Mouse (Mus musculus) gonadal fat pad, adult 2 months (tissue): ENCODE measurements around the gene Golga2. TPM values are rescaled to one million over a fixed set of nuclear protein-coding genes. Genes with fewer than 3 reads are reported as not detected.
"Not testable (repeated sequence)": the region's sequence is repeated elsewhere in the genome, so short reads cannot be mapped to it uniquely, and the experiment has no call there.

Experiments used
- DNase-seq: peaks from one replicate; pipeline ENCODE4 v3.0.0-alpha.2; 2012; ENCODE audit warnings: low read depth
- polyA plus RNA-seq: library from polyadenylated mRNA; depleted of rRNA; stranded (reverse); fragments of >200 nt; gene quantifications from 2 replicates; pipeline ENCODE4 v1.2.3, GENCODE M21; 2012

Gene Golga2
- polyA plus RNA-seq, 1 experiment = 46.2 TPM

DNA sequence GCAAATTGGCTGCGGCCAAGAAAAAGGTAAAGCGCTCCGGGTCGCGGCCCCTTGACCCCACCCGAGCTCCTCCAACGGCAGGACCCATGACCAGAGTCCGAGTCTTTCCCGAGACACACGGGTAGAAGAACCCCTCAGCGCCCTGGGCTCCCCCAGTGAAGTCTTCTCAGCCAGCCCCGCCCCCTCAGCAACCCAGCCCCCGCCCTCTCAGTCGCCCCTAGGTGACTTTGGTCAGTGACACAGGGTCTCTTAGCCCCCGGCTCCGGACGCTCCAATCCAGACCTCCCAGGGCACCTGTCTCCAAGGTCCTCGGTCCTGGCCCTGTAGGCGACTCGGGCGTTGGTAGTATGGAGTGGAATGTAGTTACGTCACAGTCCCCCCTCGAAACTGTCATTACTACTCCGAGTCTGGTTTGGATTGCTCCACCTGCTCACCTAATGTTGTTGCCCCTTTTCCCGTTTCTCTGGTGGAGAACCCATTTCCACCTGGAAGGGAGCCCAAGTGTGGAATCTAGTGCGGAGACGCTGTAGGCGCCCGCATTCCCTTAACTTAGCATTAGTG is 1.3 kb downstream of the Golga2 start:
- DNase-seq = no peak

DNA sequence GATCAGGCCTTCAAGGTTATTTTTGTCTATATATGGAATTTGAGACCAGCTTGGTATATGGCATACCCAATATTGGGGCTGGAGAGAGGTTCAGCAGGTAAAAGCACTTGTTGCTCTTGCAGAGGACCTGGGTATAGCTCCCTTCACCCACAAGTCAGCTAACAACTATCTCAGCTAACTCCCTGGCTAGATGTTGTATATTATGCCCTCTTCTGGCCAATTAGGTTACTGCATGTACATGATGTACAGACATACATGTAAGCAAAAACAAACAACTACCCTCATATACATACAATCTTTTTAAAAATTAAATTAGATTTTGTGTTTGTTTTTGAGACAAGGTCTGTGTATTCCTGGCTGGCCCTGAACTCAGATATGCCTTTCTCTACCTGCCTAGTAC is 2.4 kb downstream of the Golga2 start:
- DNase-seq = no peak

DNA sequence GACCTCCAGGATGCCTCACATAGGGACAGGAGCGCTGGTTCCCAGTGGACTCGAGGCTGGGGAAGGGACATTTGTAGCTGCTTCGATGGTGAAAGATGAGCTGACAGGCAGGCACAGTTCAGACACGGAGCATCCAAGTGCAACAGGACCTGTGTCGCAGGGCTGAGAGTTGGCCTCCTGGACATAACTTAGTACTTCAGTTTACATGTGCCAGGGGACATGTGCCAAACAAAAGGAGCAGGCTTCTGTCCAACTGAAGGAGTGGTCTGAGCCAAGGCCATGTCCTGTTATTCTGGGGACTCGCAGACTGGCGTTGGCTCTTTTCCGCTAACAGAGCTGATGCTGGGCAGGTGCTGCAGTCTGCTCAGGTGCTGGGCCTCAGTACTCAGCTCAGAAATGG is 7.2 kb downstream of the Golga2 start:
- DNase-seq = no peak

DNA sequence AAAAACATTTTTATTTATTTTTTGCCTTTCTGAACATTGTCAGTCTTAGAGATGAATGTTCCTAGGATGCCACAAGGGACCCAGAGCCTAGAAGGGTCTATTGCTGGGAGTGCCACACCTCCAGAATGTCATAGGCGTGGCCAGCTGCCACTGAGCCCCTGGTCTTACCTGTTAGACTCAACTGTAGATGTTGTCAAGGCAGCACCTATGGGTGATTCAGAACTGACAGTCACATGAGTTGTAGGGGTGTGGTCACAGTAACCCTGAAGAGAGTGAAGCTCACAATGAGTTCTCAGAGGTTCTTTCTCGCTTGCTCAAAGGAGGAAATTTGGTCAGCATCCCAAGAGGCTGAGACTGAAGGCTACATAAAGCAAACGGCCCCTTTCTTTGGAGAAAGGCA is 8.1 kb downstream of the Golga2 start:
- no peak for DNase-seq

DNA sequence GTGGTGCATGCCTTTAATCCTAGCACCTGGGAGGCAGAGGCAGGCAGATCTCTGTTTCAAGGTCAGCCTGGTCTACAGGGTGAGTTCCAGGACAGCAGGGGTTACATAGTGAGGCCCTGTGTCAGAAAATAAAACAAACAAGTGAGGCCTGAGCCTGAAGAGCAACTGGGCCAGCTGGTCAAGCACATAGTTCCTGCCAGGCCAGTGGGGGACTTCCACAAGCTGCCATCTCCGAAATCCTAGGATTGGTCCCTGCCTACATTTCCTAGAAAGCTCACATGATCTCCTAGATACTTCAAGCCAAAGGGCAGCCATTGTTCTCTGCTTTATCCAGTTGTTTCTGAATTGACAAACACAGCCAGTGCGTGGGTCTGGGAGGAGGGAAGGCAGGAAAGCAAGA is 8.7 kb downstream of the Golga2 start:
- not testable (repeated sequence) for DNase-seq

DNA sequence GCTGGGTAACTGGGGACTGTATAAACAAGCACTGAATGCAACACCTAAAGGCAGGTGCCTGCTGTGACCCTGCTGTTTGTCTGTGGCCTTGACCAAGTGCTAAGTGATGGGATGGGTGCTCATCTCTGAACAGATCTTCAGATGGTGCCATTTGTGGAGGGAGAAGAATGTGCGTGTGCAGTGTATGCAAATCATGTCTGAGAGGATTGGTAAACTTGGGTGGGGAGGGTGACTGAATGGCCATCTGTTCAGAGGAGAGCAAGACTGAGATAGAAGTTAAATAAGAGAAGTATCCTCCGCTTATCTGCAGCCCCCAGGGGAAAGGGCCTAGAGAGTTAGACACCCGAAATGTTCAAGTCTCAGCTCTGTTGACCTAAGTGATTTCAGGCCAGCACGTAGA is 12.3 kb downstream of the Golga2 start:
- no peak for DNase-seq

DNA sequence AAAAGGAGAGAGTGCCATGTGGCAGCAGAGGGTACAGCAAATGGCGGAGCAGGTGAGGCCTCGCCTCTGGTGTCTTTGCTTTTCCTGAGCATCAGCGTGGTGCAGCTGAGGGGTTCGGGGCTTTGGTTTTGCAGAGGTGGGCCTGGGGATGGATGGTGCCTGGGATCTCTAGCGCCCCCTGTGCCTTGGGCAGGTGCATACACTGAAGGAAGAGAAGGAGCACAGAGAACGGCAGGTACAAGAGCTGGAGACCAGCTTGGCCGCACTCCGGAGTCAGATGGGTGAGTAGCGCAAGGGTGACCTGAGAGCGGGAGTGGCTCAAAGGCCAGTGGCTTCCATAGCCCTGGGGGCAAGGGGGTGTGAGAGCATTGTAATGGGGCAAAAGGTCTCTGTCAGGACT is 15.8 kb downstream of the Golga2 start:
- no peak for DNase-seq

DNA sequence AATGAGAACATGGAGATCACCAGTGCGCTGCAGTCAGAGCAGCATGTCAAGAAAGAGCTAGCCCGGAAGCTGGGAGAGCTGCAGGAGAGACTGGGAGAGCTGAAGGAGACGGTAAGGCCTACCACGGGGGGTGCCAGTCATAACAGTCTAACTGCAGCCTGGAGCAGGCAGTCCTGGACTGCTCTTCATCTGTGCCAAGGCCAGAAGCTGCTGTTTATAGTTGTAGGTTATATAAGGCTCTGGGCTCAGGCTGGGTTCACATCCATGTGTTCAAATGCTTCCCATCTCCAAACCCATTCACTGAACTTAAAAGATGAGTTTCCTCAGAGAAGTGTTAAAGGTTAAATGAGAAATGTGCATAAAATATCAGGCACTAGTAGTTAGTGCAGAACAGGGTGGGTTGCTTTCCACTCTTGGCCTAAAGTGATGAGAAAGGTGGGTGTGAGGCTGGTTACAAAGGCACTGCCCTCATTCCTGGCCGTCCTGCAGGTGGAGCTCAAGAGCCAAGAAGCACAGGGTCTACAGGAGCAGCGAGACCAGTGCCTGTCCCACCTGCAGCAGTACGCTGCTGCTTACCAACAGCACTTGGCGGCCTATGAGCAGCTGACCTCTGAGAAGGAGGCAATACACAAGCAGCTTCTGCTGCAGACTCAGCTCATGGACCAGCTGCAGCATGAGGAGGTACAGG is 17.1 kb downstream of the Golga2 start:
- no peak for DNase-seq

DNA sequence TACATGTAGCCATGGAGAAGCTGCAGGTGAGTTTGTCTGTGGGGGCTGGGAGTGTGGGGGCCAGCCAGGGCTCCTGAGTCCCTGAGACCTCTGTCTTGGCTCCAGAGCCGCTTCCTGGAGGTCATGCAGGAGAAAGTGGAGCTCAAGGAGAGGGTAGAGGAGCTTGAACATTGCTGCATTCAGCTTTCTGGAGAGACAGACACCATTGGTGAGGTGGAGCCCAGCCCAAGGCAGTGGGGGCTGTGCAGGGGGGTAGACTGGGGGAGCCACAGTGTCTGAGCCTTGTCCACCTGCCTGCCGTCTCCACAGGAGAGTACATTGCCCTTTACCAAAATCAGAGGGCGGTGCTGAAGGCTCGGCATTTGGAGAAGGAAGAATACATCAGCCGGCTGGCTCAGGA is 18.5 kb downstream of the Golga2 start:
- DNase-seq = no peak

DNA sequence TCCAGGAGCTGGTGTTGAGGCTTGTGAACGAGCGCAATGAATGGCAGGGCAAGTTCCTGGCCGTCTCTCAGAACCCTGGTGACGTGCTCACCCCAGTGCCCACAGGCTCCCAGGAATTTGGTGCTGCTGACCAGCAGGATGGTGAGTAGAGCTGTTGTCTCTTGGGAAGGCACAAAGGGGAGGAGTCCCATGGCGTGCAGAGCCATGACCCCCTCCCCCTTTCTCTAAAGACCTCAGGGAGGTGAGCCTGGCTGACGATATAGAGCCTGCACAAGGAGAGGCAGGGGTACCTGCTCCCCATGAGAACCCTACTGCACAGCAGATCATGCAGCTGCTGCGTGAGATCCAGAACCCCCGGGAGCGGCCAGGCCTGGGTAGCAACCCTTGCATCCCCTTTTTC is 19.0 kb downstream of the Golga2 start:
- DNase-seq = no peak

DNA sequence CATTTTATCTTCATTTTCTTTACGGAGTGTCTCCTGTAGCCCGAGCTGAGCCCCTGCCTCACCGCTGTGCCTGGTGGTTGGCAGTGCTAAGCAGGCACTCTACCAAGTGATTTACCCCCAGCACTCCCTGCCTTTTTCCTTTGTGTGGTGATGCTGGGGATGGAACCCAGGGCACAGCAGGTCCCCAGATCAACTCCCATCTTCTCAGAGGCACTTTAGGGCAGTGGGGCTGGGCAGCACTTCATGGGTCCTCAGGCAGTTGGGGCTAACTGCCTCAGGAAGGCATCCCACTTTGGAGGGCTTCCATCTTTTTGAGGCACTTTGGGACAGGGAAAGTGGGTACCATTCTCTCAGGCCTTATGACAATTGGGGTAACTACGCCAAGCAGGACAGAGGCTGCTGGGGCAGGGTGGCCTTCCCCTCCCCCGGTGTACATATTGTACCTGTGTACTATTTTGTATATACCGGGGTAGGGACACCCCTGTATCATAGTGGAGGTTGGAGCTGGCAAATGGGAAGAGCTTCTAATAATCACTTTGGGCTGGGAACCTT is 20.1 kb downstream of the Golga2 start:
- no peak for DNase-seq

DNA sequence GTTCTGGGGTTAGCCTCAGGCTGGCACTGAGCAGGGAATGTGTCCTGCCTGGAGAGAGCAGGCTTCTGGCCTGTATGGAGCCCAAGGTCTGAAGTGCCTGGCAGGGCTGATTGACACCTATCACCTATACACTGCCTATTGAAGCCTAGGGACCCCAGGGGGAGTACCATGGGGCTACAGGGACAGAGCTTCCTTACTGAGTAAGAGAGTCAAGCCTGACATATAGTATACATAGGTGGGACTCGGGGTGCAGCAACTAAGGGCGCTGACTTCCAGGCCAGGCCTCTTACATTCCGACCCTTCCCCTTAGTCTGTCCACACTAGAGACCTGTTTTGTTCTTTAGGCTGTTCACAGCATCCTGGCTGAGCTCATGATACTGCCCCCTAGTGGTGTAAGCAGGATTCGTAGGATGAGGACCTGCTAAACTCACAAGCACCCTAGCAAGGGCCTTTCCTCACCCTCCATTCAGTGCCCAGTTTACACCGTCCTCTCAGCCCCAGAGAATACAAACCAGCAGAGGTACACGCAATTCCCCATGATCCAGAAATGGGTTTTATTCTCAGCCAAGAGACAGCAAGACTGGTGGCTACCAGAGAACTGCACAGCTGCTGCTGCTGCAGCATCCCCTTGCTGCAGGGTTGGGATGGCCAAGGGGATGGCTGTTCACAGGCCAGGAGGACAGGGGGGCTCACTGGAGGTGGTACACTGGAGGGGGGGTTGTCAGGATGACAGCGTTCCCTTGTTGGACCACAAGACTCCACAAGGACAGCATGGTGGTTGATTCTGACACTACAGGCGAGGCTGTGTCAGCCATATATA is 21.0 kb downstream of the Golga2 start:
- no peak for DNase-seq

DNA sequence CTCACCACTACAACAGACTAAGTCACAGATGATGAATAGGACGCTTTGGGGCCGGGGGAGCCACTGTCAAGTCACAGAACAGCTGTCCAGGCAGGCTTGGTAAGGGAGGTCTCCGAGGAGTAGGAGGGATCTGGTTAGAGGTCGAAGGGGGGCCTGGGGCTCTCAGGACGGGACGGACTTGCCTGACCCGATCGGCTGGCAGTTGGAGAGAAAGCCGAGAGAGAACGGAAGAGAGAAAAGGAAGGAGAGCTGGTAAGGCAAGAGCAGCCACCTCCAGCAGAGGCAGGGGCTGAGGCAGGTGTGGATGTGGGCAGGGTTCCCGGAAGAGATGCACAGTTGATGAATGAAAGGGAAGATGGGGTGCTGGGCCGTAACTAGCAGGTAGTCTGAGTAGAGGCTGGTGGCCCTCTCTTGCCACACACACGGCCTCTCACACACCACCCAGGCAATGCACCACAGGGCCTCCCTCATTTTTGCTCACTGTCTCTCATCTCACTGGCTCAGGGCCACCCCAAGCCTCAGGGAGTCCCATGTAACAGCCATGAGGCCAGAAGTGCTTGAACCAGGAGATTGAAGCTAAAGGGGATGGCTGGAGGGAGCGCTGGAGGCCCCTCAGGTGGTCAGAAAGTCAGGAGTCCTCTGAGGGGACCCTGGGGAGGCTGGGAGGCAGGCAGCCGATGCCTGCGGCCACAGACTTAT is 21.8 kb downstream of the Golga2 start:
- DNase-seq = no peak

DNA sequence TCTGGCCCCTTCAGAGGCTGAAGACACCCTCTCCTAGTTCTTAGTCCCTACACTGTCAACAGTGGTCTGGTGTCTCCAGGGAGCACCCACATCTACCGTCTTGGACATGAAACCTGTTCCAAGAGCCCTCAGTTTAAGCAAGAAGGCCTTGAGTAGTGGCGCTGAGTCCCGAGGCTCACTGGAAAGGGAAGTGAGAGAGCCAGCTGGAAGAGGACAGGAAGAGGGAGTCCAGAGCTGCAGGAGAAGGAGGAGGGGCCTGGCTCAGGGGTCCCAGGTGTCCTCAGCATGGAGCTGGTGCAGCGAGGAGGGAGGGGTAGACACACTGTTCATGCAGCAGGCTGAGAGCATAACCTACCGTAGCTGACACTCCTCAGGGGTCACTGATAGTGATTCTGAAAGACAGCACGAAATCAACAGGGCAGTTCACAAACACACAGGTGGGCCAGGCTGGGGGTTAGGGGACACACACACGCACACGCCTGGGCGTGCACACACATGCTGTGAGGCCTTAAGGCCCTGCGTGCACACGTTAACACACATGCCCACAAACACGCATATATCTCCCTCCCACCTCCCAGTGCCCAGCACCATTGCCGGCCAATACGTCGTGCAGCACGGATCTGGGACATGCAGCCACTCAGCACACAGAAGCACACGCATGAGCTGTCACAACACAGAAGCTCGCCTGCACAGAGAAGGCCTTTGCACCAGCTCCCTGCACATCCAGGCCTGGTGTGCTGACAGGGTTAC is 23.1 kb downstream of the Golga2 start:
- no peak for DNase-seq

DNA sequence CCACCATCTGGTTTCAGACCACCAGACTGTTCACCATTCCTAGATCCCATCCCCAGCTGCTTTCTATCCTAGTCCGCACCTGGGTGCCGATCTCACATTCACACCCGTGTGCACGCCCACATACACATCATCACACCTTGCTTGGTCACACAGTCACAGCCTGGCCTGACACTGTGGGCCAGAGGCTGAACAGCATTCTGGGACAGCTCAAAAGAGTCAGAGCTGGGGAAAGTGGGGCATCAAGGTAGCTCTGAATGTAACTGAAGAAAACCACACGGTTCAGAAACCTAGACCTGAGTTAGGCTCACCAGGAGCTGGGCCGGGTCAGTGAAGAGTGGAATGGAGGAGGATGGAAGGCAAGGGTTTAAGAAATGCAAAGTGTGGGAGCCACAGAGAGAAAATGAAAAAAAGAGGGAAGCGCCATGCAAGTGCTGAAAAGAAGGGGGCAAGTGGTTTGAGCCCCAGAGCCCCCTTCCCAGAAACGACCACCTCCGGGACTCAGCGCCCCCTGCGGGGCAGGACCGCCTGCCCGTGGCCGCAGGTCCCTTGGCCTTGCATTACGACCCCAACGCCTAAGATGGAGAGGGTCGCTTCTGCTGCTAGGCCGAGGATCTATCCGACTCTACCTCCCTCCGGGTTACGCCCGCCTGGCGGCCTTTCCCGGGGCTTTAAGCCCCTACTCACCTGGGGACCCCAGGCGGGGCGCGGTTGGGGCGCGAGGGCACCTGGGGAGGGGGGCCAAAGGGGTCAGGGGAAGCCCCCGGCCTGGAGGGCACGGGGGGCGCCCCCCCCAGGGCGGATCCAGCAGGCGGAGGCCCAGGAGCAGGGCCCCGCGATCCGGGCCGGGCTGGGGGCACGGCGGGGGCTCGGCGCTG is 24.5 kb downstream of the Golga2 start:
- no peak for DNase-seq

DNA sequence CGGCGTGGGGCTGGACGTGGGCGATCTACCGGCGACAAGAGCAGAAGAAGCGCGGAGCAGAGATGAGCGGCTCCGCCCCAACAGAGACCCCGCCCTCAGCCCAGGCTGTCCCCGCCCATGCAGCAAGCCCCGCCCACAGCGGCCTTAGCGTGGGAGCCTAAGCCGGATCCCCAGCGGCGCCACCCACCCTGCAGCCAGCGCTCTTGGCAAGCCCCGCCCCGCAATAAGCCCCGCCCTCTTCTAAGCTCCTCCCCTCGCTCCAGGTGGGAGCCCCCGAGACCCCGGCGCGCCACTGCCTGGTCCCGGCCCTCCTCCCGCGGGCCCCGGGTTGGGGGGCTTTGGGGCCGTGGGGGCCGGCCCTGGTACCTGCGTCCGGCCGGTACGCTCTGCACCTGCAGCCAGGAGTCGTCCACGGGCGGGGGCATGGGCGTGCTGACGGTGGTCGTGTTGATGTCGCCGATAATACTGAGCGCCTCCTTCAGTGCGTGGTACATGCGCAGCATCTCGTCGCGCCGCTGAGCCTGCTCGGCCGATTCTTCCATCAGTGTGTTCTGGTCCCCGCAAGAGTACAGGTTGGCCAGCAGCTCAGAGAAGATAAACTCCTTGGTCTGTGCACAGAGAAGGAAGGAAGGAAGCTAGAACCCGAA is 25.3 kb downstream of the Golga2 start:
- no peak for DNase-seq

DNA sequence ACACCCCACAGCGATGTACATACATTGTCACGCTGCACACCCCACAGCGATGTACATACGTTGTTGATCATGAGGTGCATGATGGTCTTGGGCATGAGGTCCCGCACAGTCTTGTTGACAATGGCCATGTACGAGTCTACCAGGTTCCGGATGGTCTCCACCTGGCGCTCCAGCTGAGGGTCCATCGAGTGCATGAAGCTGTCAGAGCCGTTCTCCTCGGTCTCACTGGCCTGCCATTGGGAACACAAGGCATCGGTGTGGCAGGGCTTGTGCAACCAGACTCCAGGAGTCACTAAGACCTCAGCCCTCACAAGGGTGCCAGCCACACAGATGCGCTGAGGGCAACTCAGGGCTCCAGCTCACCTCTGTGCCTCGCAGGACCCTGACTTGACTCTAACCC is 27.6 kb downstream of the Golga2 start:
- no peak for DNase-seq

DNA sequence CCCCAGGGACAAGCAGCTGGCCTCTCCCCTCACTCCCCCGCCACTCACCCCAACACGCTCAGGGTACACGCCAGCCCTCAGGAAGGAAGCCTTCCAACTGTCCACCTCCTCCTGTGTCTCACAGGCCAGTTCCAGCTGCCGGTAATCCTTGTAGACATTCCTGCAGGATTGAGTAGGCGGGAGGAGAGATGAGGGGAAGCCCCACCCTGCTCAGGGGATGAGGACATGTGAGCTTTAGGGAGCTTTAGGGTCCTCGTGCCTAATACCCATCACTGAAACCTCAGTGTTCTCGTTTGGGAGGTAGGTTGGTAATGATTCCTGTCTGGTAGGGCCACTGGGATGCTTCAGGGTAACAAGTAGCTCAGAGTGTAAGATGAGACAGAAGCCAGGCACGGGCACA is 28.6 kb downstream of the Golga2 start:
- DNase-seq = no peak

DNA sequence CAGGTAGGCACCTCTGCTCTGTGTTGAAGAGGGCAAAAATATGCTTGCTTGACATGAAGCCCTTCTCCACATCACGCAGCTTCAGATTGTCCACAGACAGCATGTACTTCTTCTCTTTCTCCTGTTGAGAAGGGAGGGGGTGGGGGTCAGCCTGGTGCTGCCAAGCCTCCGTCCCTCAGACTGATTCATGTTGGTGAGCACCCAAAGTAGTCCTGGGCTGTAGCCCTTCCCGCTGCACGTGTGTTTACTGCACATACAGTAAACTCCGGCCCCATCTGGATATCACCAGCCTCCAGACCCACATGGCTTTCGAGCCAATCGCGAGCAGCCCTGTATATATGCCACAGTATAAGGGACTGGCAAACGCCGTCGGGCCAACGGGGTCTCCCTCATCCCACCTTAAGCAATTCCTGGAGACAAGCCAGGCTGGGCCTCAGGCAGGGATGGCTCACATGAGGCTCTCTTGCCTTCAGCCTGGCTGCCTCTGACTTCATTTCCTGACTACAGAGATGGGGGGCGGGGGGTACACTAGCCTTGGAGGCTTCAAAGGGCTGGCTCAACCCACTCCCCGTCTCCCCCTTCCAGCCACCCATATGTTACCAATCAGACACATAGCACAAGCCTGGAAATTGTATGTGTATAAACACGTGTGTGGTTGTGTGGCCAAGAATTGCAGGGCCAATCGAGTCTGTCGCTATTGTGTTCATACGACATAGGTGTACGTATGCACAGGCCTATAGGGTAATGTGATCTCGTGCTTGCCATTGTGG is 29.9 kb downstream of the Golga2 start:
- DNase-seq = no peak
